Mouse (Mus musculus) CD4-positive helper T cell, adult 2 months (primary cell): ENCODE data around the gene Pknox2.

Experiments used
- DNase-seq: peaks from one replicate; pipeline ENCODE4 v3.0.0-alpha.2; 2012; ENCODE audit warnings: low read depth, missing footprints, low spot score

The Pknox2 gene

GRCm38 (mm10) chr9:36942561-36942960 is 204.6 kb downstream of the Pknox2 start:
- DNase-seq, result no peak

- DNase-seq, result no peak
These were observed 205.1 kb downstream of the Pknox2 start for GRCm38 (mm10) chr9:36942131-36942530.

- no peak for DNase-seq
These were observed 205.6 kb downstream of the Pknox2 start for GRCm38 (mm10) chr9:36941565-36941964.

- no peak for DNase-seq
These were observed 208.6 kb downstream of the Pknox2 start for GRCm38 (mm10) chr9:36938601-36939078.

- DNase-seq, result no peak
These were observed 213.3 kb downstream of the Pknox2 start for GRCm38 (mm10) chr9:36933813-36934493.

GRCm38 (mm10) chr9:36932950-36933812 is 214.0 kb downstream of the Pknox2 start:
- peak; percentile 12 for DNase-seq

- no peak for DNase-seq
These were observed 215.6 kb downstream of the Pknox2 start for GRCm38 (mm10) chr9:36931657-36932056.

GRCm38 (mm10) chr9:36923753-36924152 is 223.5 kb downstream of the Pknox2 start:
- DNase-seq, result no peak

GRCm38 (mm10) chr9:36921718-36922415 is 225.3 kb downstream of the Pknox2 start:
- no peak for DNase-seq

GRCm38 (mm10) chr9:36919472-36919871 is 227.7 kb downstream of the Pknox2 start:
- no peak for DNase-seq

GRCm38 (mm10) chr9:36918582-36918981 is 228.6 kb downstream of the Pknox2 start:
- DNase-seq, result no peak

- no peak for DNase-seq
These were observed 230.3 kb downstream of the Pknox2 start for GRCm38 (mm10) chr9:36916915-36917314.

- peak; percentile 32 for DNase-seq
These were observed 230.8 kb downstream of the Pknox2 start for GRCm38 (mm10) chr9:36916362-36916761.

GRCm38 (mm10) chr9:36905452-36905851 is 241.8 kb downstream of the Pknox2 start:
- no peak for DNase-seq

- no peak for DNase-seq
These were observed 246.7 kb downstream of the Pknox2 start for GRCm38 (mm10) chr9:36900464-36900863.

- DNase-seq, result no peak
These were observed 248.6 kb downstream of the Pknox2 start for GRCm38 (mm10) chr9:36898560-36898959.

- DNase-seq, result no peak
These were observed 252.1 kb downstream of the Pknox2 start for GRCm38 (mm10) chr9:36895009-36895693.

GRCm38 (mm10) chr9:36894242-36894641 is 253.0 kb downstream of the Pknox2 start:
- no peak for DNase-seq

- DNase-seq, result no peak
These were observed 253.7 kb downstream of the Pknox2 start for GRCm38 (mm10) chr9:36893413-36893990.

GRCm38 (mm10) chr9:36890552-36890951 is 256.7 kb downstream of the Pknox2 start:
- DNase-seq, result peak; percentile 13

GRCm38 (mm10) chr9:36885237-36885636 is 262.0 kb downstream of the Pknox2 start:
- peak; percentile 19 for DNase-seq
